Mouse (Mus musculus) brain, embryonic 14.5 days (tissue): ENCODE measurements at regions not wholly inside any gene's neighbourhood (a gene's known extent, or its start where the extent isn't known, plus 50 kb on each side); places are given as distances from the start of the nearest gene placed in this dataset.

Source experiments
- CTCF ChIP-seq: fragments of 200-500 bp; IDR thresholded peaks from 2 replicates; pipeline ENCODE4 v1.5.1; 2012; ENCODE audit warnings: inconsistent platforms, mild to moderate bottlenecking, moderate library complexity, borderline replicate concordance; ENCODE audit not compliant: insufficient read depth, insufficient read length; ENCODE audit errors: extremely low read depth
- POLR2A ChIP-seq: fragments of 200-500 bp; IDR thresholded peaks from 2 replicates; pipeline ENCODE4 v1.6.1; 2012; ENCODE audit warnings: mild to moderate bottlenecking, inconsistent platforms, borderline replicate concordance; ENCODE audit not compliant: poor library complexity, insufficient read depth, insufficient read length, severe bottlenecking; ENCODE audit errors: extremely low read depth

DNA sequence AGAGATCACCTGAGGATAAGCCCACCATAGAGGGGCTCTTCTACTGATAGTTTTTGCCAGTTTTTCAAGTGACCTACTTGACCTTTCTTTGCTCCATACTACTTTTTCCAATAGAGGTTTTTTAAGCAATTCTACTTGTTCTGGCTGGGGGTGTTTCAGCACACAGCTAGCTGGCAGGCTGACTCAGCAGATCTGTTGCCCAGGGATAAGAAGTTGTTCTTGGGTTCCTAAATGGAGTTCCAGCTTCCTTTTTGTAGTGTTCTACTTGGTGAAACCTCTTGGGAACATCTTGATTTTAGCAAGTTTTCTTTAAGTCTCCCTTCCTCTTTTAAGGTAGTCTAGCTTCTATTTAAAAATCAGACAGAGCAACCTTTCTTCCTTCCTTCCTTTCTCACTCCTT lies 61.0 kb downstream of the 4930474N05Rik start:
- TF ChIP-seq CTCF = no peak
- no peak for TF ChIP-seq POLR2A
